Comparison of ENCODE assay signal across 16 mouse cellular contexts in the genomic region with DNA sequence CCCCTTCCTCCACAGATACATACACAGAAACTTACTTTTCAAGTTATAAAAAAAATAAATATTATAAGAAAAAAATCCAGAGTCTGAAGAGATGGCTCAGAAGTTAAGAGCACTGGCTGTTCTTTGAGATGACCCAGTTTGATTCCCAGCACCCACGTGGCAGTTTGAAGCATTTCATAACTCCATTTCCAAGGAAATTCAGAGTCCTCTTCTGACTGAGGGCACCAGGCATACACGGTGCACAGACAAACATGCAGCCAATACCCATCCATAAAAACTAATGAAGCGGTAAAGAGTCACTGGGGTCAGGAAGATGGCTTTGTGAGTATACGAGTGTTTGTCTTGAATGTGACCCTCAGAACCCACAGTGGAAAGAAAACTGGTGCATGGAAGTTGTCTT.
"Had no signal": no experiment of that assay in that cellular context is flagged by ENCODE, and none has a peak within 500 bp of the region (broad histone marks: within the 10 kb centered on the region; RNA-seq: fewer than 3 reads in every experiment).

No protein-coding gene starts in this region.

- H3K4me3 ChIP-seq: layer of hippocampus, adult 2 months; limb, embryonic 10.5 days; limb, embryonic 13.5 days had no signal

- H3K4me1 ChIP-seq: limb, embryonic 10.5 days; limb, embryonic 13.5 days had no signal

- H3K4me2 ChIP-seq: limb, embryonic 13.5 days; lung, embryonic 14.5 days had no signal

- H3K27ac ChIP-seq: kidney, postnatal 0 days; layer of hippocampus, adult 2 months; limb, embryonic 10.5 days; limb, embryonic 13.5 days; liver, embryonic 14.5 days; macrophage; stomach, postnatal 0 days had no signal

- H3K27me3 ChIP-seq: limb, embryonic 13.5 days had no signal

- H3K36me3 ChIP-seq: limb, embryonic 13.5 days had no signal

- H3K9ac ChIP-seq: limb, embryonic 13.5 days; liver, embryonic 14.5 days; liver, postnatal 0 days; lung, embryonic 14.5 days had no signal

- ATAC-seq: liver, postnatal 0 days had no signal

- H3K9me3 ChIP-seq: limb, embryonic 10.5 days; limb, embryonic 13.5 days had no signal

- DNase-seq: kidney, postnatal 25 days; layer of hippocampus, adult 9-11 months; liver; liver, postnatal 0 days; lung, embryonic 14.5 days; midbrain, embryonic 14.5 days; thymus, adult 2 months; thymus, postnatal 14 days; thymus, postnatal 4 days had no signal
